Mouse (Mus musculus): Measurements from ENCODE around the gene Afg3l1. TPM values are rescaled to one million over a fixed set of nuclear protein-coding genes. Genes with fewer than 3 reads are reported as not detected.
"Not testable (repeated sequence)": the region's sequence is repeated elsewhere in the genome, so short reads cannot be mapped to it uniquely, and the experiment has no call there.

Afg3l1 gene
- total RNA-seq (2021) = 10 to 100 TPM; 62.6 to 74.3 TPM

DNA sequence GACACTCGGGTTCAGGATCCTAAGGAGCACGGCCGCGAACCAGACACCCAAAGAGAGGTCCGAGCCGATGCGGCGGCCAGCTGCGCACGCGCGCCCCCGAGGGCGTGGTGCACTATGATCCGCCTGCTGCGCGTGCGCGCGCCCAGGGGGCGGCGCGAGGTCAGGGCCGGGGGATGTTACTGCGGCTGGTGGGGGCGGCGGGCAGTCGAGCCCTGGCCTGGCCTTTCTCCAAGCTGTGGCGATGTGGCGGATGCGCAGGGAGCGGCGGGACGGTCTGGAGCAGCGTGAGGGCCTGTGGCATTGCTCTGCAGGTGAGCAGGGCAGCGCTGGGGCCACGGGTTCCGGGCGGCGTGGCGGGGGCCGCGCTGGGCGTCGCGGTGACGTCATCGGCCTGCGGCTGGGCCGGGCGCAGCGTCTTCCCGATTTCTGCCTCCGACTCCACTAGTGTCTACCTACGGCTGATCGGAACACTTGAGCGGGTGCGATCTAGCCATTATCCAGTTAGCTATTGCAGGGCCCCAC is at the start of gene Afg3l1:
Afg3l1 (plus strand) TSS at position 167 of the 522 bp plus-strand sequence.
- peak; percentile 92 to 97 for DNase-seq
- intact Hi-C loops (cut with DNase I) = loop anchor here (2.0 kb wide), 2 partner anchors 35 to 41 kb away; partner anchors contain the start of gene Gas8

DNA sequence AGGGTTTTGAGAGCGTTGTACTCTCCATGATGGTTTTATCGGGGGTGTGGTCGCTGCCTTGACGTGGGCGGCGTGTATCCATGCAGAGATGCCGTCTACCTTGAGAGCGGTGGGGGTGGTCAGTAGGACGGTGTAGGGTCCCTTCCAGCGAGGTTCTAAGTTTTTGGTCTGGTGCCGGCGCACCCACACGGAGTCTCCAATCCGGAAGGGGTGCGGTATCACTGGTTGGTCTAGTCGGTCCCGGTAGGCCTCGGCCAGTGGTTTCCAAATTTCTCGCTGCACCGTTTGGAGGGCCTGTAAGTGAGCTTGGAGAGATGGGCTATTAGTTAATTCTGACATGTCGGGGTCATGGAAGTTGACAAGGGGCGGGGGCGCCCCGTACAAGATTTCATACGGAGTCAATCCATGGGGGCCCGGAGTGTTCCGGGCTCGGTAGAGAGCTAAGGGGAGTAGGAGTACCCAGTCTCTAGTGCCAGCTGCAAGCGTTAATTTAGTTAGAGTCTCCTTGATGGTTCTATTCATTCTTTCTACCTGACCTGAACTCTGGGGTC is 49.3 kb upstream of the Afg3l1 start:
- no peak for DNase-seq
- intact Hi-C loops (cut with DNase I) = no loop called here

GRCm38 (mm10) chr8:123428939-123429721 is 48.6 kb upstream of the Afg3l1 start:
- no peak for DNase-seq

GRCm38 (mm10) chr8:123429722-123430013 is 48.0 kb upstream of the Afg3l1 start:
- intact Hi-C loops (cut with DNase I) = not testable (repeated sequence)

More at GRCm38 (mm10) chr8:123428939-123429721, 48.6 kb upstream of the Afg3l1 start:
- intact Hi-C loops (cut with DNase I) = no loop called here

GRCm38 (mm10) chr8:123430936-123431335 is 46.8 kb upstream of the Afg3l1 start:
- DNase-seq; intact Hi-C loops (cut with DNase I): not testable (repeated sequence)

More at GRCm38 (mm10) chr8:123429722-123430013, 48.0 kb upstream of the Afg3l1 start:
- not testable (repeated sequence) for DNase-seq

DNA sequence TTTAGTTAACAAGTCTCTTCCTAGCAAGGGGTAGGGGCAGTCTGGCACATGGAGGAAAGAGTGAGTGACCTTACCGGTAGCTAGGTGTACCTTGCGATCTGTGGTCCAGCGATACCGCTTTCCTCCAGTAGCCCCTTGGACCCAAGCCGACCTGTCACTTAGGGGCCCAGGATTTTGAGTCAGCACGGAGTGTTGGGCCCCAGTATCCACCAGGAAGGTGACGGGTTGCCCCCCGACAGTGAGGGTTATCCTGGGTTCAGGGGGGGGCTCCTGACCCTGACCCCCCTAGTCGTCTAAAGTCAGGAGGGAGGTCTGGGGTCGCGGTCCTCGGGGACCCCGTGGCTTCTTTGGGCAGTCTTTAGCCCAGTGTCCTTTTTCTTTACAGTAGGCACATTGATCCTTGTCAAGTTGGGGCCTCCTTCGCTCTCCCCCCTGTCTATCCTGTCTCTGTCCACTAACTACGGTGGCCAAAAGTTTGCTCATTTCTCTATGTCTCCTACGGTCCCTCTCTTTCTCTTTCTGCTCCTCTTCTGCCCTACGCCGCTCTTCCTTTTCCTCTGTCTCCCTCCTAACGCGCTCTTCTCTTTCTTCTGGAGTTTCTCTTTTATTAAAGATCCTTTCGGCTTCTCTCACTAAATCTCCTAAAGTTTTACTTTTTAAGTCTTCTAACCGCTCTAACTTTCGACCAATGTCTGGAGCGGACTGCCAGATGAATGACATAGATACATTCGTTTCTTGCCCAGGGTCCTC is 45.9 kb upstream of the Afg3l1 start:
- intact Hi-C loops (cut with DNase I) = no loop called here
- no peak for DNase-seq

DNA sequence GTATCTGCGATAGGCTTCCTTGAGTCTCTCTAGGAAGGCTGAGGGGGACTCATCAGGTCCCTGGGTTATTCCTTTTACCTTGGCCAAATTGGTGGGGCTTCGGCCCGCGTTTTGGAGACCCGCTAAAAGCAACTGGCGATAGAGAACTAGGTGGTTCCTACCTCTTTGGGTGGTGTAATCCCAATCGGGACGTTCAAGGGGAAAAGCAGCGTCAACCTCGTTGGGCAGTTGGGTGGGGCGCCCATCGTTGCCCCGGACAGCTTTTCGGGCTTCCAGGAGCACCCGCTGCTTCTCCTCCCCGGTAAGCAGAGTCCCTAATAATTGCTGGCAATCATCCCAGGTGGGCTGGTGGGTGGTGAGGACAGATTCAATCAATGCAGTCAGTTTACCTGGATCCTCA is 45.3 kb upstream of the Afg3l1 start:
- DNase-seq = no peak
- intact Hi-C loops (cut with DNase I) = no loop called here

GRCm38 (mm10) chr8:123433241-123433974 is 44.3 kb upstream of the Afg3l1 start:
- intact Hi-C loops (cut with DNase I); DNase-seq: not testable (repeated sequence)

- intact Hi-C loops (cut with DNase I) = loop anchor here (2.0 kb wide), 1 partner anchor 35 kb away; the partner anchor contains the start of gene Afg3l1
Observed at GRCm38 (mm10) chr8:123441788-123442187, 35.9 kb upstream of the Afg3l1 start.

GRCm38 (mm10) chr8:123442351-123442750 is 35.4 kb upstream of the Afg3l1 start:
- no peak for DNase-seq
- intact Hi-C loops (cut with DNase I) = loop anchor here (2.0 kb wide), 1 partner anchor 34 kb away; the partner anchor contains the start of gene Afg3l1

More at GRCm38 (mm10) chr8:123441788-123442187, 35.9 kb upstream of the Afg3l1 start:
- no peak for DNase-seq

DNA sequence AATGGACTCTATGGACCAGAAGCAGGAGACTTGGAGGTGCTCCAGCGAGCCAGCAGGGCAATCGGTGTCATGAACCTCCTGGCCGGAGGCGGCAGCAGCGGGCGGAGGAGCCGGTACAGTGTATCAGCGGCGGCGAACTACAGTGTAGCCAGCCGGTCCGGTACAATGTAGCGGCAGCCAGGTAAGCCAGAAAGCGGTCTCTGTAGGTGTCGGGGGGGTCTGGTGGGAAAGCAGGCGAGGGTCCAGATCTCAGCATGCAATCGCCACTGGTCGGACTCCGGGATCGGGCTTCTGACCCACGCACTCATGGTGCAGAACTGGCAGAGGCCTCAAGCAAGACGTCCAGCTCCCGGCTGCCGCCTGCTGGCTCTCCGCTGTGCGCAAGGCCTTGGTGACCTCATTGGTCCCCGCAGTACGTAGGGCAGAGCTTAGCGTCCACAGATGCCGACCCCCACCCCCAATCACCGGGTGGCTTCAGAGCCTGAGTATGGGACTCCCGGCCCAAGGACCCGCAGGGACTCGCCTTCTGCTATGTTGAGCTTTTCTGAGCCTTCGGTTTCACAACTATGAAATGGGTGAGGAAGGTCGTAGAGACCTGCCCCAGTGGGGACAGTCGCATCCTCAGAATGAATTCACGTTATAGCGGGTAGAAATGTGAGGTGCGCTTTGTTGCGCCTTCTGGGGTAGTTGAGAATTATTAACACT is 34.7 kb upstream of the Afg3l1 start:
- peak; percentile 96 to 98 for DNase-seq
- intact Hi-C loops (cut with DNase I) = loop anchor here (2.0 kb wide), 1 partner anchor 34 kb away; the partner anchor contains the start of gene Afg3l1

DNA sequence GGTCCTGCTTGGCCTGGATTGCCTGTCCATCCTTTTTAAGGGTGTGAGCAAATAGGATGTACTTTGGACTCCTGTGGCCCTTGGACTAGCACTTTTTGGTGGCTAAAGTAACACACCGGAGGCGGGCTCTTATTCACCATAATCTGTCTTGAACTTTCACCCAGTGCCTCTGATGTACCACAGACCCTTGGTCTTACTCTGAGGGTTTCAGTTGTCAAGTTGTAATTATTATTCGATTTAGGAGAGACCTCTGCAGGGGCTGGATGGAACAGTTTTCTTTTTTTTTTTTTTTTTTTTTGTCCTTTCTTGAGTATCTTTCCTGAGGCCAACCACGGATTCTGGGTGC is 34.2 kb upstream of the Afg3l1 start:
- DNase-seq = no peak
- intact Hi-C loops (cut with DNase I) = loop anchor here (2.0 kb wide), 1 partner anchor 33 kb away; the partner anchor contains the start of gene Afg3l1

- intact Hi-C loops (cut with DNase I) = no loop called here
- no peak for DNase-seq
Observed at GRCm38 (mm10) chr8:123444131-123444530, 33.6 kb upstream of the Afg3l1 start.

- intact Hi-C loops (cut with DNase I) = no loop called here
- DNase-seq = no peak
Observed at GRCm38 (mm10) chr8:123445981-123446380, 31.7 kb upstream of the Afg3l1 start.

DNA sequence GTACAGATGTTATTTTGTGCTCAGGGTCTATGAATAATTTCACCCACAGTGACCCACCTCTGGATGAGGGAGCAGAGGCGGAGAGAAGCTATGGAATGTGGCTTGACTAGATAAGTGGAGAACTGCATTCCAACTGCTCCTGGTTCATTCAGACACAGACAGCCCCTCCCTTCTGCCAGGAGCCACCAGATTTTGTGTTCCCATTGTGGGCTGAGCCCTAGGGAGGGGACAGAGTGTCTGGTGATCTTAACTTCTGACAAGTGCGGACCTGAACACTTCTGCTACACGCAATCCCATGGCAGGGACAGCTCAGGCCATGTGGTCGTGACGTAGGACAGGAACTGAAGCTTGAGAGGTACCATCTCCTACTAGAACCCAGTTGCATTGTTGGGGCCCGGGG is 30.9 kb upstream of the Afg3l1 start:
- intact Hi-C loops (cut with DNase I) = no loop called here
- DNase-seq = no peak

- DNase-seq = no peak
- intact Hi-C loops (cut with DNase I) = no loop called here
Observed at GRCm38 (mm10) chr8:123450783-123451182, 26.9 kb upstream of the Afg3l1 start.

- intact Hi-C loops (cut with DNase I); DNase-seq: not testable (repeated sequence)
Observed at GRCm38 (mm10) chr8:123451747-123452146, 26.0 kb upstream of the Afg3l1 start.

DNA sequence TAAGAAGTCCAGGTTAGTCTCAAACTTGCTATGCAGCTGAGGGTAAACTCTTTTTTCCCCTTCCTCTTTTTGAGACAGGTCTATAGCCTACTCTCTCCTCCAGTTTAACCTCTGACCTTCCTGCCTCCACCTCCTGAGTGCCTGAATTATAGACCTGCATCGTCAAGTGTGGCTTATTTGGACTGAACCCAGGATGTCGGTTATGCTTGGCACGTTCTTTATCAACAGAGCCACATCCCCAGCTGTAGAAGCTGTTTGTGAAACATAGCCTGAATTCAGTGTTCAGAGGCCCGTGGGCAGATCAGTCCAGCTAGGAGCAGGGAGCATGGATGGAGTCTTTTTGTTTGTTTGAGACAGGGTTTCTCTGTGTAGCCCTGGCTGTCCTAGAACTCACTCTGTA is 25.6 kb upstream of the Afg3l1 start:
- no peak for DNase-seq
- intact Hi-C loops (cut with DNase I) = no loop called here

DNA sequence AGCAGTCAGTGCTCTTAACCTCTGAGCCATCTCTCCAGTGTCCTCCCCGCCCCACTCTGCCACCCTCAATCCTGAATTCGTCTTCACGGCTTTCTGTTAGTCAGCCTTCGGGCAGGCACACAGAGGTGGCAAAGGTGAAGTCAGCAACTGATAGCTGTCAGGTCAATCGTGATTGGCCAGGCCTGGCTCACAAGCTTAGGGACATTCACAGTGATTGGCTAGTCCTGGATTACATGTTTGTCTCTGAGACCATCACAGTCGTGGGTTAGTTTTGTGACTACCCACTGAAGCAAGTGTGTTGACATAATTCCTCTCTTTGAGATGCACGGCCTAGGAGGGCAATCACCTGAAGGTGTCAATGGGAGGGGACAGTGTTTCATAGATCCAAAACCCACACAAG is 24.4 kb upstream of the Afg3l1 start:
- no peak for DNase-seq
- intact Hi-C loops (cut with DNase I) = no loop called here

GRCm38 (mm10) chr8:123453951-123454350 is 23.8 kb upstream of the Afg3l1 start:
- no peak for DNase-seq
- intact Hi-C loops (cut with DNase I) = no loop called here
